Mouse (Mus musculus) hindlimb bud, embryonic 11.5 days (tissue): ENCODE data around the gene Iqce.
"Not testable (repeated sequence)": the region's sequence is repeated elsewhere in the genome, so short reads cannot be mapped to it uniquely, and the experiment has no call there.

Experiments used
- DNase-seq: peaks from one replicate; pipeline ENCODE4 v3.0.0-alpha.2; 2012; ENCODE audit warnings: low read depth, low spot score; ENCODE audit errors: extremely low spot score

Gene Iqce

GRCm38 (mm10) chr5:140705501-140706171 is 3.5 kb upstream of the Iqce start:
- no peak for DNase-seq

- DNase-seq: peak; percentile 99
These were observed 2.4 kb upstream of the Iqce start, which contains the start of gene Brat1 for GRCm38 (mm10) chr5:140704378-140705251. Gene Brat1, plus strand, starts transcription at chr5:140705011.

DNA sequence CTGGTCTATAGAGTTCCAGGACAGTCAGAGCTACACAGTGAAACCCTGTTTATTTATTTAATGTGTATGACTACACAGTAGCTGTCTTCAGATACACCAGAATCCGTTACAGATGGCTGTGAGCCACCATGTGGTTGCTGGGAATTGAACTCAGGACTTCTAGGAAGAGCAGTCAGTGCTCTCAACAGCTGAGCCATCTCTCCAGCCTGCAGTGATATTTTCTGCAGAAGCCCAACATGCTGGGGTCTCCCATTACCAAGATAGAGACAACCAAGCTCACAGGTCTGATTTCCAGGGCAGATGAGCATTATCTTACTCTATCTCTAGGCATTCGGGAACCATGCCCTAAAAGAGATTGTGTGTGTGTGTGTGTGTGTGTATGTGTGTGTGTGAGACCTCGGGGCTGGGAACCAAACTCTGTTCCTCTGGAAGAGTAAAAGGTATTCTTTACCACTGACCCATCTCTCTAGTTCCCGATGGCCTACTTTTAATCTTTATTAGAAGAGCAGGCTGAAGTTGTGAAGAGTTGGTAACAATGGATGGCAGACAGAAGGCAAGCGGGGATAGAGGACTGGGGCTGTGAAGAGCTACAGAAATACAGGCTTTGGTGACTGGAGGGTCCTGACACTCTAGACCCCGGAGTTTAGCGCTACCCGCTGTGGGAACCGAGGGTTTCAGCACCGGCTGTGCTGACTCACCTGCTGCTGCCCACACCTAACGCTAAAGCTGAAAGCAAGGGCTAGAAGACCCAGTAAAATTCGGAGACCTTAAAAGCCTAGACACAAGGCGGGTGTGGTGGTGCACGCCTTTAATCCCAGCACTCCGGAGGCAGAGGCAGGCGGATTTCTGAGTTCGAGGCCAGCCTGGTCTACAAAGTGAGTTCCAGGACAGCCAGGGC is 1.6 kb upstream of the Iqce start:
- no peak for DNase-seq

GRCm38 (mm10) chr5:140702618-140703175 is 519 bp upstream of the Iqce start:
- DNase-seq: no peak

- DNase-seq: no peak
These were observed 517 bp downstream of the Iqce start for GRCm38 (mm10) chr5:140701661-140702060.

GRCm38 (mm10) chr5:140699776-140700175 is 2.4 kb downstream of the Iqce start:
- no peak for DNase-seq

GRCm38 (mm10) chr5:140695987-140696386 is 6.2 kb downstream of the Iqce start:
- no peak for DNase-seq

DNA sequence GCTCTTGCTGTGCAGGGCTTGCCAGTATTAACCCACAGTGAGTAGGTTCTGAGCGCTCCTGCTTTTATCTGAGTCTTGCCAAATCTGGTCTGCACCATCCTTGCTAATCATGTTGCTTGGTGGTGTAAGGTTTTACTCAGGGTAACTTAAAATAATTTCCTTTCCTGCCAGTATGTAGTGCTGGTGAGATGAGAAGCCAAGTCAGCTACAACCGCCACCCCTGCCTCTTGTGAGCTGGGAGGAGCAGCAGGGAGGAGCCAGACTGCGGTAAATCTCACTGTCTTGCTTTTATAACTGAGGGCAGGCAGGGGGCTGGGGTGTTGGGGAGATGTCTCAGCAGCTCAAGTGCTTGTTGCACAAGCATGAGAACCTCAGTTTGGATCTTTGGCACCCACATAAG is 13.7 kb downstream of the Iqce start:
- no peak for DNase-seq

GRCm38 (mm10) chr5:140684343-140685148 is 17.6 kb downstream of the Iqce start:
- no peak for DNase-seq

DNA sequence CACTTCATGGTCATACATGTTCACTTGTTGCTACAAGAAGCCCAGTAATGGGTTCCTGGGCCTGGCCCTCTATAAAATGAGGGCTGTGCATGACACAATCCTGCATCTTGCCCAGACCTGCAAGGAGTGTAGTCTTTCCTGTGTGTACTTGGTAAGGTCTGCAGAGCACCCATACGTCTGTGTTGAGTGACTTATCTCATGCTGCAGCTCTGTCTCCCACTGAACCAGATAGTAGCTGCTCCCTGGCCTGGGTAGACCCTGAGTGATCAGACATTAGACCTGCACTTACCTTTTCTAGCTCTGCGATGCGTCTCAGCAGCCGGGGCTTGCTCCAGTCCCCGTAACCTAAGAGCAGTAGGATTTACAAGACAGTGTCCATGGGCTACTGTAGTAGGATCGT is 20.1 kb downstream of the Iqce start:
- DNase-seq: no peak

DNA sequence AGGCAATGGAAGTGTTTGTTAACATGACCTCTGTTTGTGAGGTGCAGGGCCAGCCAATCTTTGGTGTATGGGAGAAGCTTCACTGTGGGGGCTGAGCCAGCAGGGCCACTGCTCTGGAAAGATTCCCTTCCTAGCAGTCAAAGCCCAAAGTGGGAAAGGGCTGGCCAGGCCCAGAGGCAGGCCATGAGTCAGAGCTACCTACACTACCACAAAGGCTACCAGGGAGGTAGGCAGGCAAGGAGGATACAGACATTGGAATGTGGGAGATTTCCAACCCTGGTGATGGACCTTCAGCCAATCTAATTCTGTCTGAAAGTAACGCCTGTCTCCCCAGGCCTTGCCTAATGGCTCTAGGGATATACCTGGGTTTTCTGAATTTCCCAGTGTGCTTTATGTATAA is 21.2 kb downstream of the Iqce start:
- no peak for DNase-seq

DNA sequence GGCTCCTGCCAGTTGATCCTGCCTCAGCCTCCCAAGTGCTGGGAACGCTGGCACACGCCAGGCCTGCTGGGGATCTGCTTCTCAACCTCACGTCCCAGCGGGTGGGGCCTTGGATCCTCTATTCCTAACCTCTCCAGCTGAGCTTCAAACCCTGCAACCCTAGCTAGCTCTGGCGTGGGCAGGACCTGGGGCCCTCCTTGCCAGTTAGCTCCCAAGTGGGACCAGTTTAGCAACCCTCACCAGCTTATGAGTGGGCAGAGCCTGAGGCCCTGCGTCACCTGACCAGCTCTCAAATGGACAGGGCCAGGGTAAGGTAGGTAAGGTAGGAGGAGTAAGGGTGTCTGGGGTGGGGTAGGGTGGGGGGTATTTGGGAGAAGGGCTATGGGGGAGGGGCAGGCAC is 22.1 kb downstream of the Iqce start:
- DNase-seq: no peak

DNA sequence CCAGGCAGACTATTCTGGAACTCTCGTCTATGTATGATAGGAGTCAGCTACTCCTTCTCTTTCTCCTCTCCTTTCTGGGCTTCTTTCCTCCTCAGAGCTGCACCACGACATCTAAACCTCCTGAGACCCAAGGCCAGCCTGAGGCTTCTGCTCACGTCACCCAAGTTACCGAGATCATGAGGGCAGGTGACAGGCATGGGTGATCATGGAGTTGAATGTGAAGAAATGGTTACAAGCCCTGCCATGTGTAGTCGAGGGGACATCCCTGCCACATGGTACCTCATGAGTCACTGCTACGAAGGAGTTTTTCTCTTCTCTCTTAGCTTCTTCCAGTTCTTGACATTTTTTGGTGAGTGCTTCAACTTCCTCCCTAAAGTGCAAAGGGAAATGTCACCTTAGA is 25.0 kb downstream of the Iqce start:
- DNase-seq: no peak

DNA sequence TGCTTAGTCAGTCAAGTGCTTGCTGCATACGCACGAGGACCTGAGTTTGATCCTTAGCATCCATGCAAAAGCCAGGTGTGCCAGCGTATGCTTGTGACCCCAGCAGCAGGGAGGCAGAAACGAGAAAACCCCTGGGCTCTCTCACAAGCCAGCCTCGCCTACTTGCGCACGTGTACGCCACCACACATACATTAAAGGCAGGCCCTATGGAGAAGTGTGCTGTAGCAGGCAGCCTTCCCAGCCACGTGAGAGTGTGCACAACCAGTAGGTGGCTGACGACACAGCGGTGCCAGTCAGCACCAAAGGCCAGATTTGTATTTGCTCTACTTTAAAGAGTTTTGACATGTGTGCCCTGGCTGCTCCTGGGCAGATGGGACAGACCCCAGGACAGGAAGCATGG is 26.5 kb downstream of the Iqce start:
- no peak for DNase-seq

DNA sequence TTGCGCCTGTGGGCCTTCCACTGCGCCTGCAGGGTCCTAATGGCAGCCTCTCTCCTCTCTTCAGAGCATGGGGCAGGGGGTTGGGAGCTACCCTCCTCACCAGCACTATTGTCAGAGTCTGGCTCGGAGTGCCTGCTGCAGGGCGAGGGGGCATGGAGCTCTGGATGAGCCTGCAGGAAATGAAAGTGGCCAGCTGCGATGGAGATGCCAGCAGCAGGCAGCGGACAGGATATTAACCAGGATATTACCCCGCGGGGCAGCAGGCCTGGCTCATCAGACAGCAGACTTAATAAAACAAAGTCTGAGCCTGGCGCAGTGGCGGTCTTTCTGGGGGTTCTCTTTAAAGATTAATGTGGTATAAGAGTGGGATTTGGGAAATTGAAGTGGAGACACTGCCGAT is 27.1 kb downstream of the Iqce start:
- DNase-seq: no peak

- DNase-seq: no peak
These were observed 28.1 kb downstream of the Iqce start for GRCm38 (mm10) chr5:140674036-140674435.

DNA sequence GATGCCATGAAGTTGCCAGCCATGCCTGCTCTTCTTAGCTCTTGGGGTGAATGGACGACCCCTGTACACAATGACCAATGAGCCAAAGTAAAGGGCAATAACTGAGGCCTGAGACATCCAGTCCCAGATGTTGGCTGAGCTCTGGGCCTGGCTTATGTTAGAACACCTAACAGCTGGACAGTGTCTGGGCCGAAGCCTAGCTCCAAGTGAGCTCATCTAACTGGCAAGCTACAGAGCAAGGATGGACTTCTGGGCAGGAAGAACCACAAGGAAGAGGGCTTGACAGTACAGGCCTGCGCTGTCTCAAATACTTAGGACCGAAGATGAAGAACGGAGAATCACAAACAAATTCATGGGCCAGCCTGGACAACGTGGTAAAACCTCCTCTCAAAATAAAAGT is 29.6 kb downstream of the Iqce start:
- not testable (repeated sequence) for DNase-seq

GRCm38 (mm10) chr5:140672115-140672514 is 30.1 kb downstream of the Iqce start:
- no peak for DNase-seq

- no peak for DNase-seq
These were observed 38.5 kb downstream of the Iqce start for GRCm38 (mm10) chr5:140663621-140664180.
